In the genomic region with DNA sequence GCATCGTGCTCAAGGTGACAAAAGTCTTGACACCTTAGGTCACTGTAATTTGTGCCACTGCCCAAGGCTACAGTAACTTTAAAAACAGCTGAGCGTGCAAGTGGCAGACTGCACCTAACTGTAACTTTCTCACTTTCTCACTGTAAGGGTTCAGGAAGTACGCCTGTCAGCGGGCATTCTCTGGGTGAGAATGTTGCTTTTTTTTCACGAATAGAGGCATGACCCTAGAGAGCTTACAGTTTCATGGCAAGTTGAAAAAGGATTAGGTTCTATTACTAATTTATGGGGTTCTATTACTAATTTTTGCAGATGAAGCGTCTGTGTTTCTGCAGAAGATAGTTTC, we compare ENCODE assay signal across 8 mouse cellular contexts. TPM values are rescaled to one million over a fixed set of nuclear protein-coding genes. Genes with fewer than 3 reads are reported as not detected.
DNase-seq lines count a peak whose midpoint lies in the region; ATAC-seq and TF ChIP-seq lines count a peak whose summit lies in the region.

No protein-coding gene starts in this region.

- H3K4me3 ChIP-seq in kidney, embryonic 14.5 days (ENCODE audit: low read length) = peak overlapping the region; percentile 93
- H3K4me3 ChIP-seq in cortical plate, adult 2 months (ENCODE audit: insufficient read depth, low read length) = peak overlapping the region; percentile 88
- H3K4me3 ChIP-seq in midbrain, postnatal 0 days (ENCODE audit: low read depth, low read length) = peak overlapping the region; percentile 90

- peaks cover 4% of the 10 kb centered on the region; the same call in 1 of the 2 replicates for H3K4me1 ChIP-seq in kidney, embryonic 14.5 days (ENCODE audit: control insufficient read depth, insufficient read depth, low read length)
- 0 out of 2 replicates have a peak, but pooled peaks cover 2% of the 10 kb centered on the region for H3K4me1 ChIP-seq in cortical plate, adult 2 months (ENCODE audit: control insufficient read depth, insufficient read depth, low read length)
- no peaks in the 10 kb centered on the region for H3K4me1 ChIP-seq in midbrain, postnatal 0 days (ENCODE audit: insufficient read depth, low read length)

- H3K9me3 ChIP-seq in kidney, embryonic 14.5 days (ENCODE audit: control insufficient read depth, low read length) = no peaks in the 10 kb centered on the region
- no peaks in the 10 kb centered on the region for H3K9me3 ChIP-seq in midbrain, postnatal 0 days (ENCODE audit: low read length)

- no peaks in the 10 kb centered on the region; the same call in 1 of the 2 replicates for H3K36me3 ChIP-seq in kidney, embryonic 14.5 days (ENCODE audit: control insufficient read depth, insufficient read depth, low read length)
- no peaks in the 10 kb centered on the region for H3K36me3 ChIP-seq in midbrain, postnatal 0 days (ENCODE audit: insufficient read depth, low read length)

- ATAC-seq in kidney, embryonic 14.5 days (ENCODE audit: low FRiP score, low TSS enrichment) = no peak
- peak; percentile 25 for ATAC-seq in inflammation-experienced regulatory T-cells, adult 6 months
- peak; percentile 6; the same call in 1 of the 2 replicates for ATAC-seq in midbrain, postnatal 0 days (ENCODE audit: low FRiP score)

- 0 out of 2 replicates have a peak, but pooled peaks cover 3% of the 10 kb centered on the region for H3K27me3 ChIP-seq in kidney, embryonic 14.5 days (ENCODE audit: control insufficient read depth, insufficient read depth, low read length)
- H3K27me3 ChIP-seq in midbrain, postnatal 0 days (ENCODE audit: insufficient read depth, low read length) = no peaks in the 10 kb centered on the region

- DNase-seq in kidney, postnatal 10 days = no peak
- DNase-seq in midbrain, postnatal 0 days (ENCODE audit: low spot score) = no peak
- no peak for DNase-seq in cerebellum, adult 11 months
- DNase-seq in gastrocnemius, postnatal 4 days (ENCODE audit: low spot score in 2 of 2) = no peak
- DNase-seq in adrenal gland, postnatal 14 days = no peak

- WGBS in kidney, embryonic 14.5 days = 3% methylated on average over 6 of the region's 6 CpGs
- WGBS in midbrain, postnatal 0 days = 6% methylated on average over 6 of the region's 6 CpGs

- H3K9ac ChIP-seq in kidney, embryonic 14.5 days (ENCODE audit: low read depth, low read length) = peak overlapping the region; percentile 82
- H3K9ac ChIP-seq in midbrain, postnatal 0 days (replicated peaks; ENCODE audit: low read length, poor library complexity, severe bottlenecking) = peak overlapping the region; percentile 86

- no peak for TF ChIP-seq POLR2A in cortical plate, adult 2 months (IDR thresholded peaks at IDR 0.05; ENCODE audit: extremely low read depth, insufficient read depth, low read length)

- H3K4me2 ChIP-seq in kidney, embryonic 14.5 days (replicated peaks; ENCODE audit: low read depth, low read length) = peak overlapping the region; percentile 60
- peak overlapping the region; percentile 78 for H3K4me2 ChIP-seq in midbrain, postnatal 0 days (ENCODE audit: low read depth, low read length, poor library complexity, severe bottlenecking)

- H3K27ac ChIP-seq in kidney, embryonic 14.5 days (ENCODE audit: low read depth, low read length) = peak overlapping the region; percentile 88
- peak overlapping the region; percentile 94; the same call in 1 of the 2 replicates for H3K27ac ChIP-seq in cortical plate, adult 2 months (ENCODE audit: insufficient read depth, low read length)
- no peak overlapping the region for H3K27ac ChIP-seq in midbrain, postnatal 0 days (ENCODE audit: low read depth, low read length)

- TF ChIP-seq CTCF in cortical plate, adult 2 months (IDR thresholded peaks at IDR 0.05; ENCODE audit: extremely low read depth, insufficient read depth, low read length) = no peak
- TF ChIP-seq CTCF in midbrain, postnatal 0 days (IDR thresholded peaks at IDR 0.05) = no peak

RNA-seq across cellular contexts. Expression of a gene that starts 0.7 kb away (rescaled TPM):
- polyA plus RNA-seq in kidney, embryonic 14.5 days (2014; fragmentation: Nextera tagmentation; extraction: Ambion mirVana) = 25.9 and 33.3 TPM in 2 replicates
- 35.8 and 38.2 TPM in 2 replicates for polyA plus RNA-seq in cortical plate, adult 2 months (2012; rRNA removed)
- polyA plus RNA-seq in inflammation-experienced regulatory T-cells, adult 6 months (2017; shearing (Covaris generic)) = 10 to 100 TPM; 37.0 to 46.3 (median 40.5) TPM
- total RNA-seq in midbrain, postnatal 0 days (2014; rRNA removed) = 16.6 and 19.6 TPM in 2 replicates
- 26.1 and 29.6 TPM in 2 replicates for polyA plus RNA-seq in midbrain, postnatal 0 days (2015; fragmentation: Nextera tagmentation; extraction: Ambion mirVana)
- total RNA-seq in gastrocnemius, postnatal 4 days (2021) = 10 to 100 TPM; 13.1 to 15.4 TPM
- 21.9 and 25.5 TPM in 2 replicates for total RNA-seq in adrenal gland, postnatal 14 days (2021)

RNA-seq across cellular contexts. Expression of a gene that starts 10.8 kb away (rescaled TPM):
- 0.14 and 0.30 TPM in 2 replicates for polyA plus RNA-seq in kidney, embryonic 14.5 days (2014; fragmentation: Nextera tagmentation; extraction: Ambion mirVana)
- polyA plus RNA-seq in cortical plate, adult 2 months (2012; rRNA removed) = 0.17 and 0.23 TPM in 2 replicates
- not detected for polyA plus RNA-seq in inflammation-experienced regulatory T-cells, adult 6 months (2017; shearing (Covaris generic))
- total RNA-seq in midbrain, postnatal 0 days (2014; rRNA removed) = 0.33 TPM in 2 replicates
- 0.11 and 0.15 TPM in 2 replicates for polyA plus RNA-seq in midbrain, postnatal 0 days (2015; fragmentation: Nextera tagmentation; extraction: Ambion mirVana)
- not detected for total RNA-seq in gastrocnemius, postnatal 4 days (2021)
- total RNA-seq in adrenal gland, postnatal 14 days (2021) = 0.41 and 0.56 TPM in 2 replicates
